Mouse (Mus musculus) megakaryocyte progenitor cell, adult 5-6 weeks (primary cell): ENCODE measurements around the gene Layn. TPM values are rescaled to one million over a fixed set of nuclear protein-coding genes. Genes with fewer than 3 reads are reported as not detected.

ENCODE experiments used
- ATAC-seq: replicated peaks from 2 replicates; pipeline ENCODE4 v1.8.0; 2016; ENCODE audit warnings: mild to moderate bottlenecking, moderate TSS enrichment, inconsistent platforms; ENCODE audit not compliant: poor library complexity
- total RNA-seq, 2 experiments: library from RNA; stranded (forward) in 1 of 2; stranded (reverse) in 1 of 2; fragments of 157-497, 149-512 nt in 1 of 2; fragments of 200-1000 nt in 1 of 2; gene quantifications; 2 replicates each; pipeline versions ENCODE4 v1.2.3 to v1.2.4; 2015 to 2017

Layn gene
- total RNA-seq, 2 experiments from 2014 or later = 7.5 to 41.9 TPM

DNA sequence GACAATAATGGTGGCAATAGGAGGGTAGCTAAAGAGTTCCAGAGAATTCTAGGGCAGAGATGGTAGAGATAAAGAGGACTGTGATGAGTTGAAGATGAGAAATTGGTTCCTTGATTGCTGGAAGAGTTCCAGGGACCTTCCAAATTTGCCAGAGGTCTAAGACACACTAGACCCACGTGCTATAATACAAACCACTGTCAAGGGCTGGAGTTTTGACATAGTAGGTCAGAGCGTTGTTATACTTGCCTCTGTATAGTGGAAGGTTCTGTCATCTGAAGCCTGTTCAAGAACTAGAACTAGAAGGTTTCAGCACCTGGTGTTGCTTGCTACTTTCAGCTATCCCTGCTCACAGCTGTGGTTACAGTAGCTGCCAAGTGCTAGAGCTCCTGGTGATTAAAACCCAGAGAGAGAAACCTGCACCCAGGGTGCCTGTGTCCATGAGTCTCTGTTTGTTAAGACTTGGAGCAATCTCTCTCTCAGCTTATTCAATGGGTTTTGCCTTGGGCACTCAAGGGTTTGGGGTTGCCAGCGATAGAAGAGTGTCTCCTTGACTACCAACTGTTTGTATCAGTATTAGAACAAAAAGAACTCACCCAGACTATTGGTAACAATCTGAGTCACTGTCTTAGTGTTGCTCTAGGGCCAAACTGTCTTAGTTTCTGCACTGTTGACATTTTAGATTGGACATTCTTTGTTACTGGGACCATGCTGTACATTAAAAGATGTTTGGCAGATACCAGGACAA is 43.9 kb downstream of the Layn start:
- no peak for ATAC-seq

DNA sequence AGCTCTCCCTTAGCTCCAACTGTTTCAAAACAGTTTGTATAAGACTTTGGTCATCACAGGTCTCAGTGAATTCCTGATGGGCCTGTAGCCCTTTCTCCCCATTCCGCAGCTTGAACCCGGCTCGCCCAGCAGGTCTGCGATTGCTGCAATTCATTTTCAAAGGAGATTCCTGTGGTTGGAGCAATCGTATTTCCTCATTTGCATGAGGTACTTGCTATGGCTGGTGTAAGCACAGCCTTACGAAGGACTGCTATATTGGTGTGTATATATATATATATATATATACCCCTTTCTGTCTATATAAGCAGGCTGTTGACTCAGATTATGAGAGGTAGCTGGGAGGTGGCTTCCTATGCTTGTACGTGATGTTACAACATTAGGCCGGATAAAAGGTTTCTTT is 44.6 kb downstream of the Layn start:
- ATAC-seq = peak; percentile 80

DNA sequence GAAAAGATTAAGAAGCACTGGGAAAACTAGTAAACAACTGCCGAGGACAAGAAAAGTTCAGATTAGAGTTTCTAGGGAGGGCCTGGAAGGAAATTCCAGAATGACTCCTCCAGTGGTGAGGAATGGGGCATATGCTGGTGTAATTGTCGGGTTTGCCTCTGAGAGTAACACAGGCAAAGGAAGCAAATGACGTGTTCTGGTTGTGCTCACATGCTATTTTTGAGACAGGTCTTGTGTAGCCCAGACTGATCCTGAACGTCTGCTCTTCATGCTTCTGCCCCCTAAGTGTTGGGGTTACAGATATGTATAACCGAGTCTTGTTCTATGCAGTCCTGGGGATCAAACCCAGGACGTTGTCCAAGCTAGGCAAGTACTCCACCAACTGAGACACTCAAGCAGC is 45.3 kb downstream of the Layn start:
- no peak for ATAC-seq

DNA sequence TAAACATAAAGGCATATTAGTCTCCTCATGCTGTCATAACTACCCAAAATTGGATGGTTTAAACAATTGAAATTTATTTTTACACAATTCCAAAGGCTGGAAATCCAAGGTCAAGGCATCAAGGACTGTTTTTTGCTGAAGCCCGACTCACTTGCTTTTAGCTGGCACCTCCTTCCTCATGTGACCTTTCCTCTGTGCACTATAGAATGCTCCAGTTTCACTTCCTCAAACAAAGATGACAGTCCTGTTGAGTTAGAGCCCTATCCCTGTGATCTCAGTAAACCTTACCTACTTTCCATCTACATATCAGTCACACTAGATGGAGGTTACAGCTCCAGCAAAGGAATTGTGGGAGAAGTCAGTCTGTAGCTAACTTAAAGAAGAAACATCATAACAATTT is 46.7 kb downstream of the Layn start:
- ATAC-seq = peak; percentile 81

DNA sequence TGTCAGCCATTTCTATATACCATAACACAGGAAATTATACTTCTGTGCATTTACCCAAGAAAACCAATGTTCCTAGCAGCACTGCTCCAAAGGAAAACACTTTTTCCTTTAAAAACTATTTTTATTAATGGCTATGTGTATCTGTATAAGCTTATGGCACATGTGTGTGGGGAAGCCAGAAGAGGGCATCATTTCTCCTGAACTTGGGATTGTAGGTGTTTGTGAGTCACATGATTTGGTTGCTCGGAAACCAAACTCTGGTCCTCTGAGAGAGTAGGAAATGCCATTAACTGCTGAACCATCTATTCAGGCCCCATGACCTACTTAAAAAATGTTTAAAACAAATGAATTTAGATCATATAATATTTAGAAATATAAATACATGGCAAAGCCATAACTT is 49.9 kb downstream of the Layn start:
- no peak for ATAC-seq

DNA sequence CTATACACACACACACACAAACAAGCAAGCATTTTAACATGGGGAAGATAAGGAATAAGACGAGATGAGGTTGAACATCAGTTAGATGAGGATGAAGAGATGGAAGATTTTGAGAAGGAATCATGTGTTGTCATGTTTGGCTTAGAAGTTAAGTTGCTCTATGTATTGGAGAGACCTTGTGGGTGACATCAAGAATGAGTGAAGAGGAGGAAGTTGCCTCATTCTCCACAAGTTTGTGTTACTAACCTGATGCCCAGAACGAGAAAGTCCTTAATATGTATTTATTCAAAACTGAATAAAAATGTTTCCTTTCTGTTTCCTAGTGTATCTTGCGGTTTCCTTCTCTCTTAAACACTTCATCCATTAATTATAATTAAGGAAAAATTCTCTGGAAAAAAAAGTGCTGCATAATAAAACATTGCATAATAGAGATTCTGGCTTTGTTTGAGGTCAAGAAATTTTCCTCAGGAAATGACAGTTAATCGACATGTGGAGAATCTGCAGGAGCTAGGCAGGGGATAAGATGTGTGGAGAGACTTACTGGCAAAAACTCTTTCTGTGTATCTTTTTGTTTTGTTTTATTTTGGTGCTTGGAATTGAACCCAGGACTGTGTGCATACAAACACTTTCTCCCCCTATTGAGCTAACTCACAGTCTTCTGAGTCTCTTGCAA is 55.6 kb downstream of the Layn start:
- peak; percentile 78 for ATAC-seq

DNA sequence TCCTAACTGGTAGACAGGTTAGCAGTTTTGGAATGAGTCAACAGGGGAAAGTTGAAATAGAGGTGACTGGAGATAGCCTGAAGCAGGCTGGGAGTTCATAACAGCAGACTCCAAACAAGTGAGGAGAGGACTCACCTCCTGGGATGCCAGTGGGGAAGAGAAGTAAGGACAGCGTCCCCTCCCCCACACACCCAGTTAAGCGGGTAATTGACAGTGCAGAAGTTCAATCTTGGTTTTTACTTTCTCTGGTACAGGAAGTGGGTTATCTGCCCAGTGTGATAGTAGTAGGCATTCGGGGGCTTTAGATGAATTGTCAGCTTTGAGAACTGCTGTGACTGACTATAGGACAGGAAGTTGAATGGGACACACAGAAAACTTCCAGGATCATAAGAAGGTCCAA is 56.5 kb downstream of the Layn start:
- peak; percentile 70 for ATAC-seq

DNA sequence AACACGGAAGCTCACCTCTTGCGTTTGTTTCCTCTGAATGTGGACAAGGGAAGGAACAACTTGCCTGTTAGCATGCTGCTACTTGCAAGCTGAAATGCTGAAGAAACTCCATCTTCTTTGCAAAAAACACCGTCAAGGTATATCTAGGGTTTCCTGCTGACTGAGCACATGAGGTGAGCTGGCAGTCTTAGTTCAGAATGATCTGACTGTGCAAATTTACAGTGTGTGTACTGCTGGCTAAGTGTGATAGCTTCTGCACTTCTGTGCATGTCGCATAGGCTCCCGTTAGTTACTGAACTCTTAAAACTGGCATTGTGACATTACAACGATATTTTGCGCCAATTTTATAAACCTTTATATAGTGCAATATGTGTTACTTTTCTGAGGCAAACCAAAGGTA is 57.2 kb downstream of the Layn start:
- 0 out of 2 replicates have a peak, but pooled peaks have one; percentile 17 for ATAC-seq

DNA sequence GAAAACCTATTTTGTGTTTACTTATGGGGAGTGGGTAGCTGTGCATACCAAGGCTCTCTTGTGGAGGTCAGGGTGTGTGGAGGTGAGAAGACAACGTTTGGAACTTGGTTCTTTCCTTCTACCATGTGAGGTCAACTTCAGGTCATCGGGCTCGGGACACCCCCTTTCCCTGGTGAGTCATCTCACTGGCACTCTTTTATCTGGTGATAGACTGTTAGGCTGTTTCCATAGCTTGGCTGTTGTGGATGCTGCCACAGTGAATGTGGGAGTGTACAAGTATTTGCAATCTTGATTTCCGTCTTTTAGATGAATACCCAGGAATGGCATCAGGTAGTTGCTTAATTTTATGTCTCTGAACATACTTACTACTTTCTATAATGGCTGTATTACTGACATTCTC is 61.2 kb downstream of the Layn start:
- 0 out of 2 replicates have a peak, but pooled peaks have one; percentile 42 for ATAC-seq

DNA sequence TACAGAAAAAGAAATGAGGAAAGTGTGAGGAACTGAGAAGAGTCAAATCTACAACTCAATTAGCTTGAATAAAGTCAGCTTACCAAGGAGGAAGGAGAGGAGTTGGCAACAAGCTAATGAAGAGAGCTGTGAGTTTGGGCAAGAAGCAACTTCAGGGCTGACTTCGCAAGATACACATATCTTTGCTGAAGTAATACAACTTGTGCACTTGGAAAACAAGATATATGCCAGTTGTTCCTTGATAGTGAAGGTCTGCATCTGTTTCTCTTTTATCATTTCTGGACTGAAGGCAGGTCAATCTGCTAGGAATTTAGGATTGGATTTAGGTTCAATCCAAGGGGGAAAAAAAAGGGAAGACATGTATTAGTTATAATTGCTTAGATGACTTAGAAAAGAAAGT is 63.2 kb downstream of the Layn start:
- ATAC-seq = no peak

DNA sequence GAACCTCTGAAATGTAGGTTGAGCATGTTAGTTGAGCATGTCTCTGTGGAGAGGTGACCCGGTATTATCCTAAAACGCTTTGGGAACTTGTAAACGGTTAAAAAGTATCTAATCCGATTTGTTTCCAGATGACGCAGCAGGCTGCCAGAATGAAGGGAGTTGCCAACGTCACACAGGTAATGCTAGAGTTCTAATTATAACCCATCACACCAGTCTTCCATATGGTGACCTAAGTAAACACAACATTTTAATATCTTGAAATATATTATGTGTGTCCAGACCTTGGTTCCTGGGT is 67.3 kb downstream of the Layn start:
- no peak for ATAC-seq

DNA sequence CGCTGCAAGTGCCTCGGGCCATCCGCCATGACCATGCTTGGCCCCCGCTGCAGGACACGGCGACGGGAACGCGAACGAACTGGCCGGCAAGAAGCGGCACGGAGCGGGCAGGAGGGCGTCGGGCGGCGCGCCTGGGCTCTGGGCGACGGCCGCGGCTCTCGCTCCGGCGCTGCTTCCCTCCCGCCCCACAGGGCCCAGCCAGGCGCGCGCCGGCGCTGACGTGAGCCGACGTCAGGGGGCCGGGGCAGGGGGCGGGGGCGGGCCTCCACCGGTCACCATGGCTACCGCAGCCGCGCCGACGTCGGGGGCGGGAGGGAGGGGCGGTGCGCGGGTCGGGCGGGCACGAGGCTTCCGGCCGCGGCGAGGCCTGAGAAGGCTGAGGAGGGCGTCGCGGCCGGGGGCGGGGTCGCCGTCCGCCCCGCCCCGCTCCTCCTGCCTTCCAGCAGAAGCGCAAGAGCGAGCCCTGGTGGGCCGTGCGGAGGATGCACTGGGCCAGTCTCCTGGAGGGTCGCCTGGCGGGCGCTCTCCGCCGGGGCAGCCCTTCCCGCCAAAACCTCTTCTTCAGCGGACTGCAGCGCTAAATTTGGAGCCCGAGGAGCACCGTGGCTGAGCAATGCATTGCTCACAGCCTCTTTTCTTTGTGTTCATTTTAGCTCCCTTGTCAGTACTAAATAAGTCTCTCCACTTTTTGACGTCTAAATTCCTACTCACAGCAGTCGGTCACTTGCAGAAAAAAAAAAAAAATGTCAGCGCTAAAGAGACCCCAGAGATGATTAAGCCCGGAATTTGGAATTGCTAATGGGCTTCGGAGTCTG is 67.8 kb downstream of the Layn start, which contains the start of gene Sik2:
Gene Sik2 (minus strand): TSS at position 233 of the 815 bp plus-strand sequence.
- ATAC-seq = peak; percentile 90

DNA sequence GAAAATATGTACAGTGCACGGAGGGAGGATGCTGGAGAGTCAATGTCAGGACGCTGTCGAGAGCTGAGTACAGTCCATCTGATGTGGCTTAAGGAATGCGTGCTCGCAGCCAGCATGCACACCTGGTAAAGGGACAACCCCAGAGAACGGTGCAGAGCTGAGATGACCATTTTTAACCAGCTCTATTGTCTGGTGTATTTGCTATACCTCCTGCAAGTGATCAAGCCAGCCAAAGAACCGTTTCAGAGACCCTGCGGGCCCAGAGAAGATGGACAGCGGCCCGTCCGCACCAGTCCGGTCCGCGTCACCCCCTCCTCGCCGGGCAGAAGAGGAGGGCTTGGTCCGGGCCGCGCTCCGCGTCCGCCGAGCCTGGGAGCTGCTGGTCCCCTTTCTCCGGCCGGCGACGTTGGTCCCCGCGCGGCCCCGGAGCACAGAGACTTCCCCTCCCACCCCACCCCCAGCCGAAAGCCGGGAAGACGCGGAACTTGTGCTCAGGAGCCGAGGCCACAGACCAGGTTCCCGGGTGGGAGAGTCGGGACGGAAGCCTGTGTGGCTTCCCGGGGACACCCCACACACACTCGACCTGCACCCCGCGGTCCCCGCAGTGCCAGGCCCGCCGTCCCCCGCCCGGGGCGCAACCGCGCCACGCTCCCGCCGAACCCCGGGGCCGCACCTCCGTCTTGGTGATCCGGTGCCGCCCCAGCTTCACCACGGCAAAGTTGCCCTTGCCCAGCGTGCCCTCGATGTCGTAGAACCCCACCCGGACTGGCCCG is 68.6 kb downstream of the Layn start:
- ATAC-seq = peak; percentile 21

DNA sequence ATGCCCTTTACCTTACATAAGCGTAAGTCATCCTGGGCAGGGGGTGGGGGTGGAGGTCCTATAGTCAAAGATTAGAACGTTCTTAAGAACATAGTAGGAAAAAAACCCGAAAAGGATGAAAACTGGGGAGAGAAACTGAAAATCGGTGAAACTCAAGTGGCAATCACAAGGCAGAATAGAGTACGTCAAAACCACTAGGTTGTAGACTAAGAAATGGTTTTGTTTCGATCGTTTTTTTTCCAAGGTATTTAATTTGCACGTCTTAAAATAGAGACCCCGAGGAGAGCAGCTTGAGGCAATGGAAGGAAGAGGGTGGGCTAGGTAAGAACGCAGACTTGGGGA is 69.2 kb downstream of the Layn start:
- no peak for ATAC-seq

DNA sequence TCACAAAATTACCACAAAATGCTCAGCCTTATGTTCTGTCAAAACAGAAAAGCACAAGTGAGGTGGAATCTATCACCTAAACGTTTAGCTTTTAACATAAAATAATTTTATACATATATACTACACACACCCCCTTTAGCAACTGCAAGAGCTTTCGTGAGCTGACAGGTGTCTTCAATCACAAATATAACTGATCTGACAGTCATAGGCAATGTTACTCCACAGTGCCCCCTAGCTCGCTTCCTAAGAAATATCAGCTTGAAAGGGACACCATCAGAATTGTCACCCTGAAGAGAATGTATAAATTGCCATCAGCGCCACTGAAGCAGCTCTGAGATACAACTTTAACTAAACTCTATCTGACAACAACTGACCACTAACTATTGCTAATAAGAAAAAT is 70.0 kb downstream of the Layn start:
- ATAC-seq = peak; percentile 61

Other genes starting within 250 kb of the Layn start
- 39.5 and 40.0 TPM in 2 replicates for gene Ppp2r1b, start 231.8 kb downstream of the Layn start, total RNA-seq (2015)
- gene Ppp2r1b, start 231.8 kb downstream of the Layn start, total RNA-seq (2017) = 47.9 and 55.2 TPM in 2 replicates
- 27.1 and 27.3 TPM in 2 replicates for gene Sik2, start 68.0 kb downstream of the Layn start, total RNA-seq (2015)
- gene Sik2, start 68.0 kb downstream of the Layn start, total RNA-seq (2017) = 12.3 and 19.8 TPM in 2 replicates
- gene Btg4, start 16.2 kb downstream of the Layn start, total RNA-seq (2015) = 0.10 TPM in 1 of 2 replicates, not detected in the other
- not detected in 2 replicates for gene Btg4, start 16.2 kb downstream of the Layn start, total RNA-seq (2017)
- gene 4833427G06Rik, start 25.0 kb upstream of the Layn start, total RNA-seq (2015) = not detected in 2 replicates
- not detected in 2 replicates for gene 4833427G06Rik, start 25.0 kb upstream of the Layn start, total RNA-seq (2017)
- gene Gm32742, start 88.4 kb upstream of the Layn start, total RNA-seq (2015) = 0.10 and 0.22 TPM in 2 replicates
- 0.14 TPM in 1 of 2 replicates, not detected in the other for gene Gm32742, start 88.4 kb upstream of the Layn start, total RNA-seq (2017)
- gene Pou2af1, start 136.6 kb upstream of the Layn start, total RNA-seq (2015) = 0.39 TPM in 1 of 2 replicates, not detected in the other
- gene Pou2af1, start 136.6 kb upstream of the Layn start, total RNA-seq (2017) = not detected in 2 replicates
- gene Colca2, start 201.5 kb upstream of the Layn start, total RNA-seq (2015) = 0.32 and 0.78 TPM in 2 replicates
- 0.21 and 0.54 TPM in 2 replicates for gene Colca2, start 201.5 kb upstream of the Layn start, total RNA-seq (2017)